Mouse (Mus musculus) CH12F3 (cell line): ENCODE data around the gene Dhh.

Source experiments
- in situ Hi-C: fragments of 300-500 bp; cut with MboI; formaldehyde crosslinking; loops from 2 replicates; pipeline ENCODE4 v1.14.3; 2020; ENCODE audit warnings: low sequenced_read_pairs

Gene Dhh

GRCm38 (mm10) chr15:98877331-98877730 lies 21.0 kb downstream of the Dhh start:
- in situ Hi-C loops, result no loop called here

DNA sequence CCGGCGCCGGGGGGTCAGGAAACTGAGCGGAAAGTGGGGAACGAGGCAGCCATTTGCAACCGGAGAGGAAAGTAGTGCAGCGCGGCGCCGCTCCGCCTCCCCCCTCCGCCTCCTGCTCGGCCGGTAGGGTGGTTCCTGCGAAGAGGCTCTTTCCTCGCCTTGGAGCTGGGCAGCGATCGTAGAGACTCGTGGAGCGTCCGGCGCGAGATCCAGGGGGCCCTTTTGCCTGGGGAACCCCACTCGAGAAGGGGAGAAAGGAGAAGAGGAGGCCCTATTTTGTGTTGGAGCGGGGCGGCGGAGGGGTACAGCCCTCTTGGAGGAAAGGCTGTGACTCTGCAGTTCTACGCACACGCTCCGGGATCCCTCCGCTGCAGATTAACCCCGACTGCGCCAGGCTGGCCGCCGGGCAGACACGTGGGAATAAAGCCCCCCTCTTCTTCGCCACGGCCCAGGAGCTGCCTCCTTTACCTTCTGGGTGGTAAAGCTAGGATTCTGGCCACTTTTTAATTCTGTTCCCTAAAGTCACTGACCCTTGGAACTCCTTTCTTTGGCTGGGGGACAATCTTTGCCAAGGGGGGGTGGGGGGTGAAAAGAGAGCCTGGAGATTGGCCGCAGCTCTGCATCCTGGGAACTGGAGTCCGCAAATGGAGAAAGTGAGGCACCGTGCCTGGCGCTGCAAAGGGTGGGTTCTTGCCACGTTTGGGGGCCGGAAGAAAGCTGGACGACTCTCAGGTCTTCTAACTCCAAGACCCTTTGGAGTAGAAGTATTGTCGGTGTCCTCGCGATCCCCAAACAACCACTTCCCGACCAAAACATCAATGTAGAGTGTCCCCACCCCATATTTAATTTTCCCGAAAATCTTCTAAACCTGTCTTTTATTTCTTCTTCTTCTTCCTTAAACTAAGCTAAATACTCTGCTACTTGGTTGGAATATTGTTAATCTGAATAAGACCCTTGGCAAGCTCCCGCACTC lies 26.1 kb downstream of the Dhh start:
- in situ Hi-C loops, result no loop called here

DNA sequence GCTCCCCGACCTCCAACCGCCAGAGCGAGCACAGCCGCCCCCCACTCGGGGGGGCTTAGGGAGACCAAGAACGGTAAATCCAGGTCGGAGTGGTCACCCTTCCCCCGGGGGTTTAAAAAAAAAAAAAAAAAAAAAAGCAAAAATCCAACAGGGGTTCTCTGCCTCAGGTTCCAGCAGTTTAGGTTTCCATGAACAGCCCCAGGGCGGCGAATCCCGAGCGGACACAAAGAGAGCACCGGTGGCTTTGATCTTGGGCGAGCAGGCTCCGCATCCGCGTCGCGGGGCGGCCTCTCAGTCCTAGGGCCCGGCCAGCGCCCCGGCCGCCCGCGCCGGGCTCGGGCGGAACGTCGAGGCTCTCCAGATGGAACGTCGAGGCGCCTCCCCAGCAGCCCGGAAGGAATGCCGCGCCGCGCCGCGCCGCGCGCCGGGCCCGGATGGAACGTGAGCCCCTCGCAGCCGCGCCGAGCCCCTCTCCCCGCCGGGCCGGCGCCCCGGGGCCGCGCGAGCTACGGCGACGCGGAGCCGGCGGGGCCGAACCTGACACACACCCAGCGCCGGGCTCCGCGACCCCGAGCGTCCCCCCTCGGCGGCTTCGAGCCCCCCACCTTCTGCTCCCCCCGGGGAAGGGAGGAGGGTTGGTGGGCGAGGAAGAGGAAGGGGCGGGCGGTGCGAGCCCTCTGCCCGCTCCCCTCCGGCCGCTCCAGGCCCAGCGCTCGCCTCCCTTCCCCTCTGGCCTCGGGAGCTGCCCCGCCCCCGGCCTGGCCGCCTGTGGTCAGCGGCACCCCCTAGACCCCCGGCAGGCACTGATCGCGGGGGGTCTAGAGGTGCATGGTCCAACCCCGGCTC lies 27.0 kb downstream of the Dhh start, which contains the start of gene Kmt2d:
Gene Kmt2d, minus strand, starts transcription at position 135 of the 846 bp plus-strand sequence.
- in situ Hi-C loops, result no loop called here

- in situ Hi-C loops, result no loop called here
Observed at GRCm38 (mm10) chr15:98870179-98871069, 27.9 kb downstream of the Dhh start.

- in situ Hi-C loops, result no loop called here
Observed at GRCm38 (mm10) chr15:98869342-98870178, 28.8 kb downstream of the Dhh start.

DNA sequence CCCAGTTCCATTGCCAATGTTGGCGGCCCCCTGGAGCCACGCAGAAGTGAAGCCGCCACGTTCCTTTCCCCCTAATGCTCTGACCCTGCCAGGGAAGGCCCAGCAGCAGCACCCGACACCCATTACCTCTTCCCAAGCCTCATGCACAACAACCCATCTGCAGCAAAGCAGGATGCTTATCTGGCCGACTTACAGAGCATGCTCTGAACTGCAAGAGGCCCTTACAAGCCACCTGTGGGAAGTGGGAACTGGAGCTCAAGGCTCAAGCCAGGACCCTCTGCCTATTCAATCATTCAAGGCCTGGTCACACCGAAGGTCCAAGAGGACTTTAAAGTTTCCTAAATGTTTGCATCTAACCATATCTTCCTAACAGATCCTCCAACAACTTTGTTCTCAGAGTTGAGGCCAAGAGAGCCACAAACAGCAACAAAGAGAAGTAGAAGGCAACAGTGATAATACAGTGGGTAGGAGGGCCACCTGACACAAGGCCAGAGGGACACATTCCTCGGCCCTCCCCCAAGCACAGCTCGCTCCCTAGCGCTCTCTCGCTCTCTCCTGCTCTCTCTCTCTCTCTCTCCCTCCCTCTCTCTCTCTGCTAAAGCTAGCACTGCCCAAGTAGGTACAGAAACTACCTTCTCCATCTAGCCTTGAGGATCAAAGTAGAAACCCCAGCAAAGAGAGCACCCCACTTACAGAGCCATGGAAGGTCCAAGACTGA lies 29.8 kb downstream of the Dhh start:
- in situ Hi-C loops, result no loop called here

DNA sequence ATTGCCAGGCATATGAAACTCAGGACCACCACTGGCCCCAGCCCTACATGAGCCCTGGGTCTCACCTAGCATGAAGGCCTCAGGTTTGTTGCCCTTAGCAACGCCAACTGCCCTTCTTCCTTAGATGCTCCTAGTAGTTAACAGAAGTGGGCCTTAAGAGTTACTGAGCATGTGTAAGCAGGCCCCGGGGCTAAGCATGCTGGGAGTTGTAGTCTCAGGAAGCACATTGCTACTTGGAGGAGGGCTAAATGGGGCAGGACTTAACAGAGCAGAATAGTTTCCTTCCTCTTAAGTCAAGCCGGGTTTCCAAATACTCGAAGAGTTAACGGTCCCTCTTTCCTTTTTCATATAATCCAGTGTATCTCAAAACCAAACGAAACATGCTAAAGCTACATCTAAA lies 31.0 kb downstream of the Dhh start:
- in situ Hi-C loops, result no loop called here

DNA sequence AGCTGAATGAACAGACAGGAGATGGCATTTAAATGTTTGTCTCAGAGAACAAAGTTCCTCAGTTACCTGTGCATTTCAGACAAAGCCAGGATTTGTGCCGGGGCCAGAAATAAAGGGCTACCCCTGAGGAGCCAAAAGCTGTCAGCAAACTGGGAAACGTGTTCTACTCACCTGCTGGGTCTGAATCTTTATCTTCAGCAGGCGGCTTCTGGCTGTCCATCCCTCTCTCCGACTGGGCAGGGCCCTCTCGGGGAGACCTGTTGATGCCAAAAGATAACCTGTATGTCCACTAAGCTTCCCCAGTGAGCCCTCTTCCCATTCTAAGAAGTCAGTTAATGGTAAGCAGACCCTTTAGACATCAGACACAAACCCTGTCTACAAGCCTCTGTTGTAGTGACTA lies 31.8 kb downstream of the Dhh start:
- in situ Hi-C loops, result no loop called here

DNA sequence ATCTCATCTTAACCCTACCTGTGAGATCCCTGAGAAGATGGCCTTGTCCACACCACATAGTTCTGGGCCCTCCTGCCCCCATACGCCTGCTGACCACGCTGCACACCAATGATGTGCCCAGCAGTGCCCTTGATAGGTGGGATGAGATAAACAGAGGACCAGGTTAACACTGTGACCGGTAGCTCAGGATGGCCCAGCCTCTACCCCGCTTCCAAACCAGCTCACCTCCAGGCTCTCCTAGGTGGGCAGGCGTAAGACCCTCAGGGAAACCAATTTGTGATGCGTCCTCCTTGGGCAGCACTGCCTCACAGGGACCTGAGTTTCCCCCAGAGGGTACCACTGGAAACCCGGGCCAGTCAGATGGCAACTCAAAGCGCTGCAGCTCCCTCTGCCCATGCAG lies 32.6 kb downstream of the Dhh start:
- in situ Hi-C loops, result no loop called here

GRCm38 (mm10) chr15:98864951-98865350 lies 33.4 kb downstream of the Dhh start:
- in situ Hi-C loops, result no loop called here

GRCm38 (mm10) chr15:98863451-98863958 lies 34.8 kb downstream of the Dhh start:
- in situ Hi-C loops, result no loop called here

DNA sequence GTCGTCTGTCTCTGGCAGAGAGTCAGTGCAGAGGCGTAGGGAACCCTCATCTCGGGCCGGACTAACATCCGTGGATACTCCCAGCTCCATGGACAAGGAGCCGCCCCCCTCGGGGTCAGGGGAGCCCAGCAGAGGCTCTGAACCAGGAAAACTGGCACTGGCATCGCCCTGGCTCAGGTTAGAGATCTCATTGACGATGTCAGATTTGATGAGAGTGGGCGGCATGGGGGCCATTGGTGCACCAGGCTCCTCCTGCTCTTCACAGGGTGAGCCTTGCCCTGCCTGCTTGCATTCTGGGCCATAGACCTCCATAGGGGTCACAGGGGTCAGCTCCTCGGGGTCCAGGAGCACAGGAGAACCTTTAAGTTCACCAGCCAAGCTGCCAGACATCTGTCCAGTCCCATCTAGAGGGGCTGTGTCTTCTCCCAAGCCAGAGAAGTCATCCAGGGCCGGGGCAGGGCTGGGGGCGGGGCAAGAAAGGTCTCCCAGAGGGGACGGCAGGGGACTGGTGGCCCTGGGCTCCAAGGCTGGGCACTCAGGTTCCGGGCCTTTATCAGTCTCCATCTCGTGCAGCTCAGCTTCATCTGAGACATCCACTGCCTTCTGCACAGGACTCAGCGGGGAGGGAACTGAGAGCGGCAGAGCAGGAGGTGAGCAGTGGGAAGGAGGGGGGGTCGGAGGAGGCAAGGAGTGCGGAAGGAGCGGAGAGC lies 36.5 kb downstream of the Dhh start:
- in situ Hi-C loops, result no loop called here

- in situ Hi-C loops, result no loop called here
Observed at GRCm38 (mm10) chr15:98860921-98861320, 37.4 kb downstream of the Dhh start.

- in situ Hi-C loops, result no loop called here
Observed at GRCm38 (mm10) chr15:98859319-98860043, 38.9 kb downstream of the Dhh start.

DNA sequence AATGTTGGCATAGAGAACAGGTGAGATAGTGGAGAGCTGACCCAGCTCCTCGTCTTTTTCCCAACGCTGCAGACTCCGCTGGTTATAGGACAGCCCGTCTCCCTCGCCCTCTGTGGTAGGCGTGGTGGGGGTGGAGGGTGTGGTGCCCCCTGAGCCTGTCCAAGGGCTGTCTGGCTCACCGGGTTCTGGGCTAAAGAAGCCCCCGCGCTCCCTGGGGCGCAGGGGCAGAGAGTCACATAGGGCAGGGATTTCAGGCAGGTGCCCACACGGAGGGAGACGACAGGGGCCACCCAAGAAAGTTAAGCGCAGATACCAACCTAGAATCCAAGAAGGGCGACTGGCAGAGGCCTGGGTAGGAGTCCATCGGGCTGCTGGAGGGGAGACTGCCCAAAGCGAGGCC lies 44.1 kb downstream of the Dhh start:
- in situ Hi-C loops, result no loop called here

- in situ Hi-C loops, result no loop called here
Observed at GRCm38 (mm10) chr15:98853161-98853937, 45.0 kb downstream of the Dhh start.

DNA sequence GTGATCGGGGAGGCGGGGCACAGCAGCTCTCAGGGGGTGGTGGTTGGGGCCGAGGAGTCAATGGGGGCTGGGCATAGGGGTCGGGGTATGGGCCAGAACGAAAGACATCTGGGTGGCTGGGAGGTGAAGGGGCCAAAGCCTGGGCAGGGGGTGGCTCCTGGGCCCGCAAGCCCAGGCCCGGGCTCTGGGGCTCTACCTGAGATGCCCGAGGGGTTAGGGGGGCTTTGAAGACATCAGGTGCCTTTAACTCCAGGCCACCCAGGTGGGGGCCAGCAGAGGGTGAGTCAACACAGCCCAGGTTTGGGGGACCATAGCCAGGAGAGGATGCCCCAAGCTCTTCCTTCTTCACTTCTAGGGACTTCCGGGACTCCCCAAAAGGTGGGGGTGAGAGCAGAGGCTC lies 45.6 kb downstream of the Dhh start:
- in situ Hi-C loops, result no loop called here
